Mouse (Mus musculus) hindbrain, embryonic 14.5 days (tissue): ENCODE measurements around the gene Usp39. TPM values are rescaled to one million over a fixed set of nuclear protein-coding genes. Genes with fewer than 3 reads are reported as not detected.

ENCODE experiments used
- ATAC-seq: fragments of 200-750 bp; cut with Nextera tagmentation; 2 replicates; pipeline ENCODE4 v1.8.0; 2017; ENCODE audit warnings: moderate number of reproducible peaks, mild to moderate bottlenecking, moderate TSS enrichment, moderate library complexity; ENCODE audit not compliant: low FRiP score
- DNase-seq: peaks from one replicate; pipeline ENCODE4 v3.0.0-alpha.2; 2015; ENCODE audit warnings: low spot score
- H3K27ac ChIP-seq: fragments of 300-500 bp; sonication (generic); 2 replicates; pipeline ENCODE4 v1.5.1; 2014; ENCODE audit warnings: mild to moderate bottlenecking, moderate library complexity
- H3K27me3 ChIP-seq: fragments of 300-500 bp; sonication (generic); 2 replicates; pipeline ENCODE4 v1.6.1; 2014; ENCODE audit warnings: mild to moderate bottlenecking, low read length, mixed read lengths; ENCODE audit not compliant: control insufficient read depth, insufficient read depth
- H3K36me3 ChIP-seq: fragments of 300-500 bp; sonication (generic); replicated peaks from 2 replicates; pipeline ENCODE4 v1.6.1; 2014; ENCODE audit not compliant: control insufficient read depth, insufficient read depth
- H3K4me1 ChIP-seq: fragments of 300-500 bp; sonication (generic); replicated peaks from 2 replicates; pipeline ENCODE4 v1.6.1; 2014; ENCODE audit warnings: antibody characterized with exemption, low read length, mixed read lengths; ENCODE audit not compliant: control insufficient read depth, insufficient read depth
- H3K4me2 ChIP-seq: fragments of 300-500 bp; sonication (generic); replicated peaks from 2 replicates; pipeline ENCODE4 v1.6.1; 2014; ENCODE audit warnings: mild to moderate bottlenecking, moderate library complexity
- H3K4me3 ChIP-seq: fragments of 300-500 bp; sonication (generic); replicated peaks from 2 replicates; pipeline ENCODE4 v1.5.1; 2014; ENCODE audit warnings: mild to moderate bottlenecking, low read length
- H3K9ac ChIP-seq: fragments of 300-500 bp; sonication (generic); 2 replicates; pipeline ENCODE4 v1.6.1; 2014
- H3K9me3 ChIP-seq: fragments of 300-500 bp; sonication (generic); 2 replicates; pipeline ENCODE4 v1.6.1; 2016; ENCODE audit warnings: low read length; ENCODE audit not compliant: control insufficient read depth
- WGBS: fragments of 180-500 bp; shearing (Covaris S2); extraction: QIAGEN DNeasy Blood & Tissue Kit; methylation state at CpG from one replicate; pipeline ENCODE4 v1.1.7; 2014; 5-methylcytosine and 5-hydroxymethylcytosine counted together
- polyA plus RNA-seq: library from polyadenylated mRNA; unstranded; fragments of >200 nt; fragmentation: Nextera tagmentation; extraction: Ambion mirVana; gene quantifications from 2 replicates; pipeline ENCODE4 v1.2.1, GENCODE M21; 2014

Gene Usp39
- polyA plus RNA-seq, 1 experiment from 2014 or later: 54.3 TPM

DNA sequence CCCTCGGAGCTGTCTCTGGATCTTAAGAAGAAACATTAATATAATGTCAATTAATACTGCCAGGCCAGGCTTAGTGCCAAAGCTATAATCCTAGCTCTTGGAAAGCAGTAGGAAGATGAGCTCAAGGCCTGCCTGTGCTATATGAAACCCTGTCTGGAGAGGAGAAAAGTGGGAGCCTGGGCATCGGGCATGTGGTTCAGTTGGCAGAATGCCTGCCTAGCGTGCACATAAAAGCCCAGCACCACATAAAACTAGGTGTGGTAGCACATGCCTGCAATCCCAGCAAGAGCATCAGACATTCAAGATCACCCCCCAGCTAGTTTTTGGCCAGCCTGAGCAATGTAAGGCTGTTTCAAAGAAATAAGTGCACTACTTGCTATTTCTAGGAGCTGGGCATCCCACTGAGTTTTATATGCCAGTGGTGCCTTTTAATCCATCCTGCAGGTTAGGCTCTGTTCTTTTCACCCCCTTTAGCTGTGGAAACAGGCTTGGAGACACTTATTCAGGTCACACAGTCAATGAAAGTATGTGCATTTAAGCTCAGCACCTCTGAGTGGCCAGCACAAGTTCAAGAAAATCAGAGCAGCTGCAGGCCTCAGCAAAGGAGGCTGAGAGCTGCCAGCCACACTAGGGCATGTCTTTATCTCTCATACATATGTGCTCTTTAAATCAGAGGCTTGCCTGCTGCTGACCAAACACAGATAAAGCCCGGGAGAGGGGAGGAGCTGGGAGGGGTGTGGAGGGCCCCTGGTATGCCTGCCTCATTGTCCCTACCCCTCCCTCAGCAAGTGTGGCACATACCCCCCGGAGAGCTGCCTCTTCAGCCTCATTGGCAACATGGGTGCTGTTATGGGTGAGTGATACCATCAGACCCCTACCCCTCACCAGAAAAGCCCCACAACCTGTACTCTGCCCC lies 12.4 kb upstream of the Usp39 start:
- WGBS: 78% methylated on average over 5 of the region's 5 CpGs
- Histone ChIP-seq H3K27ac (no peak overlapping the region), H3K9me3 (no peaks in the 10 kb centered on the region), H3K9ac (no peak overlapping the region), H3K4me1 (peaks cover 16% of the 10 kb centered on the region), H3K4me2 (no peak overlapping the region), H3K27me3 (no peaks in the 10 kb centered on the region), H3K36me3 (peaks cover 37% of the 10 kb centered on the region), H3K4me3 (no peak overlapping the region)
- DNase-seq (no peak), ATAC-seq (no peak)

DNA sequence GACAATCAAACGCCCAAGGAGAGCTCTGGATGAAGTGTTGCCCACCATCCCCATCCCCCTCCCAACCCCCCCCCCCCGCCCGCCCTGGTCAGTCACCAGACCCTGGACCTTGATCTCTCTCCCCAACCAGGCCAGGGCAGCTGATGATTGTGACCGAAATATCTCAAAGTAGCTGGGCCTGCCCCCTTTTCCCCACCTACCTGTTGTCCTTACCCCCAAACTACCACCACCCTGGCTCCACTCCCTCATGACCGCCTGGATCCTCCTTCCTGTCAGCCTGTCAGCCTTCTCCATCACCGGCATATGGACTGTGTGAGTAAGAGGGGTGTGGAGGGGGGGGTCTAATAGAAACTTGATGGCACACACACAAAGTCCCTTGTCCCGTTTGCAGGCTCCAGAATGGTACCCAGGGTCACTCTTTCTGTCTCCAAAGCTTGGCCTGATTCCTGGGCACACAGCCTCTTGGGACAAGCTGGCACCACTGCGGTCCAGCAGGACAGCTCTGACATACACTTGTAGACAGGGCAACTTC lies 11.1 kb upstream of the Usp39 start:
- DNase-seq: no peak
- peak overlapping the region; percentile 75 for H3K4me3 ChIP-seq
- H3K27me3 ChIP-seq: no peaks in the 10 kb centered on the region
- no peaks in the 10 kb centered on the region for H3K9me3 ChIP-seq
- peak overlapping the region; percentile 97 for H3K4me2 ChIP-seq
- peaks cover 42% of the 10 kb centered on the region for H3K36me3 ChIP-seq
- H3K9ac ChIP-seq: peak overlapping the region; percentile 81
- peak overlapping the region; percentile 61 for H3K27ac ChIP-seq
- ATAC-seq: peak; percentile 5; the same call in 1 of the 2 replicates
- peaks cover 9% of the 10 kb centered on the region for H3K4me1 ChIP-seq
- WGBS: 42% methylated on average over 6 of the region's 8 CpGs

DNA sequence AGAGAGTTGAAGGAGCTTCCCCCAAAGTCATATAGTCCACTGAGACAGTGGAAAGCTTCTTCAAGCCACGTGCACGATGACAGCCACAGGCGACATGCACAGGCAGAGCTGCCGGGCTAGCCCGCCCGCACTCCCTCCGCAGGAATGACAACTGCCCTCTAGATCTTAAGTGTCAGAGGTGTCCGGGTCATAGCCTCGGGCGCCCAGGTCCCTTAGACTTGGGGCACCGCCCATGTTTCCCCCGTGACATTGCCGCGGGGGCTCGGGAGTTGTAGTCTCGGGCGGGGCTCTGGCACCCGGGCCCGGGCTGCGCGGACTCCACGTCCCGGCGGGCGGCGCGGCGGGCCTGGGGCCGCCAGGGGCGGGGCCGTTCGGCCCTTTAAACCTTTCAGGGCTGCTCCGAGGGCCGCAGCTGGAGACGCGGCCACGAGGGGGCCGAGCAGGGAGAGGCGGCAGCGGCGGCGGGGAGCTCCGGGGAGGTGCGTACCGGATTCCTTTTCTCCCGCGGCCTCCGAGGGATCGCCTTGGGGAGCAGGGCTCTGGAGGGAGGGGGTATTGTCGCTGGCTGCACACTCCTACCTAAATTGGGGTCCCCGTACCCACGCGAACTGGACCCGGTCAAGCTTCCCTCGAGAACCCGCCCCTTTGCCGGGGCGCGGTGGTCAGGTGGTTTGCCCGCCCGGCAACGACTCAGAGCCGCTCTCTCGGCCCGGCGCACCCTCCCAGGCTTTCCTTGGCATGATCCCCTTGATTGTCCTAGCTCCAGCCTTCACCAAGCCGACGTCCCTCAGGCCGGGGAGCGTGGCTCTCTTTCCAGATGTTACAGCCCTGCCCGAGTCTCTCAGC lies 10.3 kb upstream of the Usp39 start, which contains the start of gene Tmem150a:
Tmem150a (plus strand) TSS at position 382 of the 846 bp plus-strand sequence.
- peaks cover 8% of the 10 kb centered on the region; the same call in 1 of the 2 replicates for H3K4me1 ChIP-seq
- WGBS: under 1% methylated on average over 65 of the region's 71 CpGs

DNA sequence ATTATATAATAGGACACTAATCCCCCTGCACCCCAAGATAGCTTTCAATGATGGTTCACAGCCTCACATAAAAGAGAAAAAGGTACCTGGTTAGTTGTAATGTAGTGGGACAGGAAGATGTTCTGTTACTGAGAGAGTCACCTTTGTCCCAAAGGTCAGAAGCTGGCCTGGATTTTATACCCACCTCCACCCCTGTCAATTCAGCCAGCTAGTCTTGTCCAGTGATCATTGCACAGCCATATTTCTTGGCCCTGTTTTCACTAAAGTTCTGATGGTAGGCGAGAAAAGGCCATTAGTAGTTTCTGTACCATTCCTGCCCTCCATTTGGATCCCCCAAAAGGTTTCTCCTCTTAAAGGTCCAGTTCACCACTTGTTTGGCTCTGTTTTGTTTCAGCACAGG lies 9.0 kb upstream of the Usp39 start:
- ATAC-seq (no peak), DNase-seq (no peak)
- peak overlapping the region; percentile 97; the same call in 1 of the 2 replicates for H3K4me2 ChIP-seq
- no peaks in the 10 kb centered on the region for H3K9me3 ChIP-seq
- H3K9ac ChIP-seq: no peak overlapping the region
- peaks cover 39% of the 10 kb centered on the region for H3K36me3 ChIP-seq
- no peak overlapping the region for H3K4me3 ChIP-seq
- peaks cover 8% of the 10 kb centered on the region; the same call in 1 of the 2 replicates for H3K4me1 ChIP-seq
- H3K27ac ChIP-seq: no peak overlapping the region
- 92% methylated on average over 1 of the region's 1 CpGs for WGBS
- H3K27me3 ChIP-seq: no peaks in the 10 kb centered on the region

More for the DNA sequence above, 10.3 kb upstream of the Usp39 start, which contains the start of gene Tmem150a:
- H3K27ac ChIP-seq: peak within 1 kb of the TSS; percentile 61
- H3K36me3 ChIP-seq: peaks cover 45% of the 10 kb centered on the region
- no peaks in the 10 kb centered on the region for H3K27me3 ChIP-seq
- H3K4me3 ChIP-seq: peak within 1 kb of the TSS; percentile 75
- ATAC-seq: peak; percentile 90
- H3K9ac ChIP-seq: peak within 1 kb of the TSS; percentile 81
- H3K4me2 ChIP-seq: peak within 1 kb of the TSS; percentile 97
- no peaks in the 10 kb centered on the region for H3K9me3 ChIP-seq
- DNase-seq: peak; percentile 68

DNA sequence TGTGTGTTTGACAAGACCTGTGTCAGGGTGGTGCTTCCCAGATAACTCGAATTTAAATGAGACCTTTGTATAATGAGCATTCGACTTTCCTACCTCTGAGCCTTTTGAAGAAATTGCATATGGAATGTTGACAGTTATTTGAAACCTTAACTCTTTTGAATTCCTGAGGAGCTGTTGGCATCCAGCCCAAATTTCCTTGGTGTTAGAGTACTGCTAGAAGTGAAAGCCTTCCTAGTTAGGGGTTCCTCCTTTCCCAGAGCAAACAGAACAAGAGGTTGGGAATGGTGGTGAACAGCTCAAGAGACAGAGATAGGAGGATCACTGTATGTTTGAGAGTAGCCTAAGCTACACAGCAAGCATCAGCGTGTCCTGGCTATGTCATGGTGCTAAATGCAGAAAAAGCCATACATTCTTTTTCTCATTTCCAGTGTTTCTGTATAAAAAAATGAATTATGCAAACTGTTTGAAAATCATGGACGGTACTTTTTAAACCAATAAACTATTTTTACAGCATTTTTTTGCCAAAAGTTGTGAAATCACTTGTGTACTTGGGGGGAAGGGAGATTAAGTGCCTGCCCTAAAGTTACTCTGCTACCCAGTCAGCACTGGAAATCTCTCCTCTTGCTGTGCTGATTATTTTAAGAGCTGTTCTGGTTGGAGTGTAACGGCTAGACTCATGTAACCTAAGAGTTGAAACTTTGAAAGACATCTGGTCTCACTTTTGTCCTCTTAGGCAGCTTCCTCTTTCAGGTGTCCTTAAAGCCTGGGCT lies 7.8 kb upstream of the Usp39 start:
- Histone ChIP-seq H3K4me2 (no peak overlapping the region), H3K9me3 (no peaks in the 10 kb centered on the region), H3K27me3 (no peaks in the 10 kb centered on the region), H3K9ac (no peak overlapping the region), H3K27ac (no peak overlapping the region), H3K36me3 (peaks cover 34% of the 10 kb centered on the region), H3K4me3 (no peak overlapping the region), H3K4me1 (peaks cover 18% of the 10 kb centered on the region; the same call in 1 of the 2 replicates)
- no peak for ATAC-seq
- 75% methylated on average over 5 of the region's 5 CpGs for WGBS
- DNase-seq: no peak

DNA sequence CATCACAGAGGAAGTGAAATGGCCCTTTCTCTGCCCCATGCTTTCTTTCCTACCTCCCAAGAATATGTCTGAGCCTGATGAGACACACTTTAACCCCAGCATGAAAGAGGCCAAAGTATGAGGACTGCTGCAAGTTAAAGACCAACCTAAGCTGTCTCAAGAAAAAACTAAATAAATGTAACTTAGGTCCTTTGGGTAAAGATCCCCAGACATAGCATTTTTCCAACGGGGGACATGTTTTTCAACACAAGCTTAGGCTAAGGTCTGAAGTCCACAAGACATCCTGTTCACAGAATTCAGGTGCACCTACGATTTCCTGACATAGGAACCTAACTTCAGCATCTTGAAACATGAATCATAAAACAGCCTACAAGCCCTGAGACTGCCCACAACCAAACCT lies 5.2 kb upstream of the Usp39 start:
- Histone ChIP-seq H3K4me3 (no peak overlapping the region), H3K9me3 (no peaks in the 10 kb centered on the region), H3K4me1 (peaks cover 26% of the 10 kb centered on the region), H3K27ac (no peak overlapping the region), H3K4me2 (no peak overlapping the region), H3K36me3 (peaks cover 25% of the 10 kb centered on the region), H3K27me3 (peaks cover 3% of the 10 kb centered on the region; the same call in 1 of the 2 replicates), H3K9ac (no peak overlapping the region)
- ATAC-seq (no peak), DNase-seq (no peak)
- 93% methylated on average over 2 of the region's 2 CpGs for WGBS

DNA sequence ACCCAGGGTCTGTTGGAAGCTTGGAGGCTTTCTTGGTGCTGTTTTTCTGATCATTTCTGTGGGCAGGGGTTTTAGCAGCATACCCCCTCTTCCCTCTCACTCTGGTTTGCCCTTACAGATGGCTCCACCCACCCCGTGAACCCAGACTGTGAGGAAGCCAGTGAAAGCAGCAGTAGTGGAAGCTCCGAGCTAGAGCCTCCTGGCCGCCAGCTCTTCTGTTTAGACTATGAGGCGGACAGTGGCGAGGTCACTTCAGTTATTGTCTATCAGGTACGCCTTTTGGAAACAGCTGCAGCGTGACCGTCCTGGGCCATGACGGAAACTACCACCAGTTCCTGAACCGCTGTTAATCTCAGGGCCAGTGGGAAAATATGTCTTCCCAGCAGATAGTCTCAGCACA lies 3.4 kb upstream of the Usp39 start:
- peak overlapping the region; percentile 89; the same call in 1 of the 2 replicates for H3K9ac ChIP-seq
- DNase-seq (no peak), ATAC-seq (no peak)
- H3K36me3 ChIP-seq: peaks cover 25% of the 10 kb centered on the region
- peaks cover 30% of the 10 kb centered on the region for H3K4me1 ChIP-seq
- peak overlapping the region; percentile 78 for H3K4me2 ChIP-seq
- no peaks in the 10 kb centered on the region for H3K9me3 ChIP-seq
- H3K27ac ChIP-seq: no peak overlapping the region
- WGBS: 81% methylated on average over 10 of the region's 10 CpGs
- peaks cover 3% of the 10 kb centered on the region; the same call in 1 of the 2 replicates for H3K27me3 ChIP-seq
- H3K4me3 ChIP-seq: peak overlapping the region; percentile 87; the same call in 1 of the 2 replicates

DNA sequence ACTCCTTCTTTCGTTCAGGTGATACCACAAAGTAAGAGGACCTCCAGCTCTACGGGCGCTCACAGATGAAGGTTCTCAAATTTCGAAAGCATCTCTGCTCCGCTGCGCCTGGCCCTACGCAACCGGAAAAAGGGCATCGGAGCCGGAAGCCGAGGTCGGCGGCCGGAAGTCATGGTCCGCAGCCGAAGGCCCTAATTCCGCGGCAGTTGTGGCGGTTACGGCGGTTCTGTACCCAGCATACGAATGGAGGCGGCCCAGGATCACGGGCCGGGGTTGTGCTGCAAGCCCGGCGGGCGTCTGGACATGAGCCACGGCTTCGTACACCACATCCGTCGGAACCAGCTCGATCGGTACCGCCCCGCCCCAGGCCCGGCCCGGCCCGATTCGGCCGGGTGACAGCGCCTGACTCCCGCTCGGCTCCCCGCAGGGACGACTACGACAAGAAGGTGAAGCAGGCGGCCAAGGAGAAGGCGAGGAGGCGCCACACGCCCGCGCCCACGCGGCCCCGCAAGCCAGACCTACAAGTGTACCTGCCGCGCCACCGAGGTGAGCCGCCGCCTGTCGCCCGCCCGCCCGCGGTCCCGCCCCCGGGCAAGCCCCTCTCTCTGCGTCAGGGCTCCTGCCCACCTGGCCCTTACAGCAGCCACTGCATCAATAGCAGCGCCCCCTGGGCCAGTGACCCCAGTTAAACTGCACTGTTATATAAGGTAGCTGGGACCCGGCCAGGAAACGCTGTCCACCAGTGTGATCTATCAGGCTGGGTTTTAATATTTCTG lies 2.4 kb upstream of the Usp39 start, which contains the start of gene 0610030E20Rik:
0610030E20Rik (plus strand) TSS at position 152 of the 776 bp plus-strand sequence.
- DNase-seq (peak; percentile 80), ATAC-seq (peak; percentile 79)
- Histone ChIP-seq H3K4me1 (peaks cover 32% of the 10 kb centered on the region), H3K4me2 (peak within 1 kb of the TSS; percentile 78), H3K27me3 (peaks cover 3% of the 10 kb centered on the region; the same call in 1 of the 2 replicates), H3K9ac (peak within 1 kb of the TSS; percentile 89), H3K9me3 (no peaks in the 10 kb centered on the region), H3K27ac (peak within 1 kb of the TSS; percentile 87), H3K4me3 (peak within 1 kb of the TSS; percentile 87), H3K36me3 (peaks cover 25% of the 10 kb centered on the region)
- WGBS: under 1% methylated on average over 61 of the region's 72 CpGs
